Mouse (Mus musculus): ENCODE results near the gene Timm22. TPM values are rescaled to one million over a fixed set of nuclear protein-coding genes. Genes with fewer than 3 reads are reported as not detected.

The Timm22 gene
- polyA plus RNA-seq (2016; fragmentation: Nextera tagmentation; extraction: Ambion mirVana), result 59.4 and 63.6 TPM in 2 replicates

DNA sequence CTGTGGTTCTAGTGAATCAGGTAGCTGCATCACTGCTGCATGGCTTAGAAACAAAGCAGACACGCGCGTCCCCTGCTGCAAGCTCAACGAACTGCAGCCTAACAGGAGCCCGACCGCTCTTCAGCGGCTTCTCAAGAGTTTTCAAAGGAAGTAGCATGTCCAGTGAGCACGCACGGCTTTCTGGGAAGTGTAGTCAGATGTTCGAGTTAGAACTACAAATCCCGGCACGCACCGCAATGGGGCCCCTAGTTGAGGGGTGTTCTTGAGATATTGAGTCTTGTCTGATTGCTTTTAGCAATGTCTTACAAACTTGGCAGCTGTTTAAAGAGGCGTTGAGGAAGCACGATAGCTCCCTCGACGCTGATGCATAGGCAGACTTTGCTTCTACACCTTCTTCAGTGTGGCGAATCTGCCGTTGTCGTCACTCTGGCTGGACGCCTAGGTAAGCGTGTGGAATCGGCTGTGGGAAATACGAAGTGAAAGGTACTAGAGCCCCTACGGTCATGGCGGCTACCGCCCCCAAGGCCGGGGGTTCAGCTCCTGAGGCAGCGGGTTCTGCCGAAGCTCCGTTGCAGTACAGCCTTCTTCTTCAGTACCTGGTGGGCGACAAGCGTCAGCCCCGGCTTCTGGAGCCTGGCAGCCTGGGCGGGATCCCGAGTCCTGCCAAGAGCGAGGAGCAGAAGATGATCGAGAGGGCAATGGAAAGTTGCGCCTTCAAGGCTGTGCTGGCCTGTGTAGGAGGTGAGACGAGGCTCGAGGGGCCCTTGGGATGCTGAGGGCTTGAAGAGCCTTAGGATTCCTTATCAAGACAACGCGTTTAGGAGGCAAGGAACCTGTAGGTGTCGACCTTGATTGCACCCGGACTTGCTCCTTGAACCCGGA lies at the start of gene Timm22:
Timm22 (plus strand) TSS at position 251 of the 882 bp plus-strand sequence.
- H3K9ac ChIP-seq, result peak within 1 kb of the TSS; percentile 88
- peak within 1 kb of the TSS; percentile 84 for H3K4me3 ChIP-seq
- H3K4me1 ChIP-seq, result peaks cover 15% of the 10 kb centered on the region
- H3K4me2 ChIP-seq, result peak within 1 kb of the TSS; percentile 85
- peak; percentile 95 for ATAC-seq
- no peaks in the 10 kb centered on the region for H3K9me3 ChIP-seq (replicated peaks)
- 1% methylated on average over 46 of the region's 46 CpGs for WGBS (ENCODE audit: insufficient replicate concordance)
- peak within 1 kb of the TSS; percentile 77 for H3K27ac ChIP-seq
- H3K36me3 ChIP-seq, result peaks cover 21% of the 10 kb centered on the region
- H3K27me3 ChIP-seq (replicated peaks), result peaks cover 15% of the 10 kb centered on the region; the same call in 1 of the 2 replicates

DNA sequence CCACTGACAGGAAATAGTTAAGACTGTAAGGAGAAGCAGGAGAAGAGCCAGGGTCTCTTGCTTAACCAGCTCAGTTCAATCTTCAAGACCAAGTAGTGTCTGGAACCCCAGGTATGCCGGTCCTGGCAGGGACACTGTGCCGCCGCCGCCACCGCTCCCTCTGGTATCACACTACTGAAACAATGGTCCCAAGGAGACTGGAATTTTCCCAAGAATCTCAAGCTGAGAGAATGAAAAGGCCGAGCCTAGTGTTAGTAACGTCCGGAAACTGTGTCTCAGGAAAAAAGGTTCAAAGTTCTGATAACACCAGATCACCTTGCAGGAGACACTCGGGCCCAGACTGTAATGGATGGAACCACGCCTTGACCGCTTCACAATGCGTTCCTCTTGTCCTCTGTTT lies 49.3 kb upstream of the Timm22 start:
- H3K27me3 ChIP-seq (replicated peaks), result no peaks in the 10 kb centered on the region
- no peak for ATAC-seq
- no peak overlapping the region for H3K9ac ChIP-seq
- no peaks in the 10 kb centered on the region for H3K36me3 ChIP-seq
- no peaks in the 10 kb centered on the region for H3K4me1 ChIP-seq
- no peak overlapping the region for H3K27ac ChIP-seq
- H3K9me3 ChIP-seq (replicated peaks), result no peaks in the 10 kb centered on the region
- H3K4me3 ChIP-seq, result no peak overlapping the region
- H3K4me2 ChIP-seq, result no peak overlapping the region
- WGBS (ENCODE audit: insufficient replicate concordance), result 76% methylated on average over 12 of the region's 12 CpGs

DNA sequence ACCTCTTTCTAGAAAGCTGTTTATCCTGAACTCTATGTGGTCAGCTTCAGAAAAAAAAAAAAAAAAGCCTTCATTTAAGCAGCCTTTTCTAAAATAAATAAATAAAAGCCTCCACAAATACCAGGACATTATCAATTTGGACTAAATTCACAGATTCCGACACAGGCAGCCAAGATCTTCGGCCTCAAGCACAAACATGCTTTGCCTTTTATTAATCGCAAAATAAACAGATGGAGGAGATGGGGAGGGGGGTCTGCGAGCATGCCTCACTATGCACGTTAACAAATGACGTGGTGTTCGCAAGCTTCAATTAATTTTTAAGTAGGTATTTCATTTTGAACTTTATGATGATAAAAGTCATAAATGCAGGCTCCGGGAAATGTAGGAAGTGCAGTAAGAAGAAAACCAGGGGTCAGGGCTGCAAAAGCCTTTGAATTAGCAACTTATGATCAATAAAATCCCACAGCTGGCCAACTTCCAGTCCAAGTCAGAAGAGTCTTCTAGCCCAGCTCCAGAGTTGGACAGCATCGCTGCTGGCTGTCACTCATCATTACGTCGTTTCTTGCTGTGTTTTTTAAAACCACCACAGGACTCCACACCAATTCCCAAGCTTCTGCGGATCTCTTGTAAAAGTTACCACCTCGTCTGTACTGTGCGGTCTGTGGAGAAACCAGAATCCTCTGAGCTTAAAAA lies 48.0 kb upstream of the Timm22 start:
- Histone ChIP-seq H3K4me2 (no peak overlapping the region), H3K27ac (no peak overlapping the region)

DNA sequence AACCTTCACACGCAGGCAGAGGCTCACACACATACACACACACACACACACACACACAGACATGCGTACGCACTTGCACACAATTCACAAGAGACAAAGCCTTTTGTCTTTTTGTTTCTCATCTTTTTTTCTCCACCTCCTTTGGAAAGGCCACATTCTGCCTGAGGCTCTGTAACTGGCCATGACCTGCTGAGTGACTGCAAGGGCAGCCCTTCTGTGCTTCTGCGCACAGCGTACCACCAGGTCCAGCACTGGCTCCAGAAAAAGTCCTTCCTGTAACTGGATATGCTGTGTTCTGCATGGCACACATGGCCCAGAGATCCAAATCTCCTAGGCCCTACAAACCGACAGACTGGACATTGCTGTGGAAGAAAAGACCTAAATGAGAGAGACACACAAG lies 46.5 kb upstream of the Timm22 start:
- Histone ChIP-seq H3K27me3 (replicated peaks) (no peaks in the 10 kb centered on the region), H3K27ac (no peak overlapping the region), H3K4me2 (no peak overlapping the region), H3K9ac (no peak overlapping the region), H3K36me3 (no peaks in the 10 kb centered on the region), H3K4me3 (no peak overlapping the region), H3K9me3 (replicated peaks) (no peaks in the 10 kb centered on the region), H3K4me1 (no peaks in the 10 kb centered on the region)
- WGBS (ENCODE audit: insufficient replicate concordance), result 84% methylated on average over 6 of the region's 6 CpGs
- ATAC-seq, result no peak

More for the DNA sequence above, 48.0 kb upstream of the Timm22 start:
- Histone ChIP-seq H3K27me3 (replicated peaks) (no peaks in the 10 kb centered on the region), H3K4me1 (no peaks in the 10 kb centered on the region), H3K9ac (no peak overlapping the region), H3K36me3 (no peaks in the 10 kb centered on the region), H3K9me3 (replicated peaks) (no peaks in the 10 kb centered on the region), H3K4me3 (no peak overlapping the region)
- 70% methylated on average over 14 of the region's 14 CpGs for WGBS (ENCODE audit: insufficient replicate concordance)
- no peak for ATAC-seq

DNA sequence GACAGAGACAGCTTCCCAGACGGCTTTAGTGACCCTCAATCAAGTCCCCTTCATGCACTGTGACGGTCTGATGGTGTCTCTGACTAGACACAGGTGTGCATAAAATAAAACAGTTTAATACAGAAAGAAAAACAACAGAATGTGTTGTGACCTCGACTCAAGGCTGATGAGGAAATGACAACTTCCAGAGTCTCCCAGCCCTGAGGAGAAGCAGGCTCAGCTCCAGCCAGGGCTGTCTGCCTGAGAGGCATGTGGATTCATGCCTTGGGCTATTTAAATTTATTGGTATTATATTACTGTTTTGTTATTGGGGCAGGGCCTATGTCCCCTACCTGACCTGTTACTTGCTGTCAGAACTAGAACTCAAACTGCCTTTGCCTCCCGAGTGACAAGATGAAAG lies 45.3 kb upstream of the Timm22 start:
- Histone ChIP-seq H3K4me3 (no peak overlapping the region), H3K4me2 (no peak overlapping the region), H3K9me3 (replicated peaks) (no peaks in the 10 kb centered on the region), H3K27ac (no peak overlapping the region), H3K27me3 (replicated peaks) (no peaks in the 10 kb centered on the region), H3K9ac (no peak overlapping the region), H3K36me3 (no peaks in the 10 kb centered on the region), H3K4me1 (no peaks in the 10 kb centered on the region)
- 62% methylated on average over 4 of the region's 4 CpGs for WGBS (ENCODE audit: insufficient replicate concordance)
- no peak for ATAC-seq

DNA sequence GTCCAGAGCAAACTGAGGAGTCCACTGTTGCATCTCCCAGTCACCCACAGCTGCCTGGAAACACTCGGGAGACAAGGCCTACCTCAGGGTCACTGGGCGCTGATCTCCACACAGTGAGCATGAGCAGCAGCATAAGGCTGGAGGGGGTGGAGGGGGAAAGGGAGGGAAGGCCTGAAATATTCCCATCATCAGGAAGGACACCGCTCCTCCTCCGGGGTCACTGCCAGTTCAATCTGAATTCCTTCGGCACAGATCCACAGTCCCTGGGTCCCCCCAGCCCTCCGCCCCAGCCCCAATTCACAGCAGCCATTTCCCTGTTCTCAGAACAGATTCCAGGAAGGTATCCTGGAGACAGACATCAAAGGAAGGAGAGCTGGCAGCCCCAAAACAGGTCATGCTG lies 43.6 kb upstream of the Timm22 start:
- Histone ChIP-seq H3K36me3 (no peaks in the 10 kb centered on the region), H3K27me3 (replicated peaks) (no peaks in the 10 kb centered on the region), H3K27ac (no peak overlapping the region), H3K9me3 (replicated peaks) (no peaks in the 10 kb centered on the region), H3K4me3 (no peak overlapping the region), H3K9ac (no peak overlapping the region), H3K4me1 (no peaks in the 10 kb centered on the region), H3K4me2 (no peak overlapping the region)
- WGBS (ENCODE audit: insufficient replicate concordance), result 69% methylated on average over 6 of the region's 6 CpGs
- no peak for ATAC-seq

DNA sequence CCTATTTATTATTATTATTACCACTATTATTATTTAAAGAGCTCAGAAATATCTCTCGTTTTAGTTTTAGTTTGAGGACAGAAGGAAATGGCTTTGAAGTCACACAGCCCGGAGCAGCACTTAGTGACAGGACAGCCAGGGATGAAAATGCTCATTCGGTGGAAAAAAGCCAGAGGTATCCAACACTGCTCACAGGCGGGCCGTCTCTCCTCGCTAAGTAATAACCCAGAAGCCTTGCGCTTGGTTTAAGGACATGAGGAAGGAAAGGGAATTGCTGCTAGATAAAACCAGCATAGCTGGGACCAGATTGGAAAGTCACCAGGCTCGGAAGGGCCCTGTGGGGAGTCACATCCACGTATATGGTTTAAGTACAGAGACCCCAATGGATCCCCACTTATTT lies 43.1 kb upstream of the Timm22 start:
- no peak overlapping the region for H3K27ac ChIP-seq
- no peak overlapping the region for H3K9ac ChIP-seq
- ATAC-seq, result no peak
- no peak overlapping the region for H3K4me2 ChIP-seq
- no peaks in the 10 kb centered on the region for H3K27me3 ChIP-seq (replicated peaks)
- H3K9me3 ChIP-seq (replicated peaks), result no peaks in the 10 kb centered on the region
- no peak overlapping the region for H3K4me3 ChIP-seq
- no peaks in the 10 kb centered on the region for H3K36me3 ChIP-seq
- WGBS (ENCODE audit: insufficient replicate concordance), result 61% methylated on average over 9 of the region's 9 CpGs
- no peaks in the 10 kb centered on the region for H3K4me1 ChIP-seq

DNA sequence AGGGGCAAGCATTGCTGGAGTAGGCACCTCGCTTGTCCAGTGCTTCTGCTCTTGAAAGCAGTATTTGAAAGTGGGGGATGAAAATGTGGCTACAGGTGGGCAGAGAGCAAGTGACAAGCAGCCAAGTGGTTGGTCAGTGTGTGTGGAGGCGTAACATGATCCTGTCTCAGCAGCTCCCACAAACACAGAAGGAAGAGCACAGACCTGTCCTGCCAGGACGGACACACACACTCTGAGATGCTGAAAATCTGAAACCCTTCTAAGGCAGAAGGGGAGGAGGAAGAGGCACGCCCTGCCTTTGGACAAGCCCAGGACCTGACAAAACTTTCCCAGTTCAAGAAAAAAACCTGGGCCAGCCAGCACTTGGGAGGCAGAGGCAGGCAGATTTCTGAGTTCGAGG lies 42.7 kb upstream of the Timm22 start:
- Histone ChIP-seq H3K9ac (no peak overlapping the region), H3K4me3 (no peak overlapping the region), H3K4me1 (no peaks in the 10 kb centered on the region), H3K9me3 (replicated peaks) (no peaks in the 10 kb centered on the region), H3K4me2 (no peak overlapping the region), H3K36me3 (no peaks in the 10 kb centered on the region), H3K27me3 (replicated peaks) (no peaks in the 10 kb centered on the region), H3K27ac (no peak overlapping the region)
- WGBS (ENCODE audit: insufficient replicate concordance), result 66% methylated on average over 5 of the region's 5 CpGs
- no peak for ATAC-seq

DNA sequence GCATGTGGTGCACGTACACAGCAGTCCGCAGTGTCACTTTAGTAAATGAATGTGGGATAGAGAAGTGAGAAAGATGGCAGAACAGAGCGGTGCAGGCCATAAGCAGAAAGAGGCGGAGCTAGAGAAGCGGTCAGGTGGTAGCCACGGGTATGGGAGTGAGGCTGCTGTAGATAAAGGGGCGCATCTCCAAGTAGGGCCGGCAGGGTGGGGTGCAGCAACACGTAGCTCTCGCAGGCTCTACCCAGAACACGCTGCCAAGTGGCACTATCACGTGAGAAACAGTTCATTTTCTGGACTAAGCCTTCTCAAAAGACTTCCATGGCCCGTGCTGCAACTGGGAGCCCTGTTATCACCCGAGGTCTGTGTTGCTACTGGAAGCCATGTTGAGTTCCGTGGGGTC lies 40.0 kb upstream of the Timm22 start:
- 66% methylated on average over 15 of the region's 15 CpGs for WGBS (ENCODE audit: insufficient replicate concordance)
- no peaks in the 10 kb centered on the region for H3K9me3 ChIP-seq (replicated peaks)
- no peaks in the 10 kb centered on the region for H3K4me1 ChIP-seq

DNA sequence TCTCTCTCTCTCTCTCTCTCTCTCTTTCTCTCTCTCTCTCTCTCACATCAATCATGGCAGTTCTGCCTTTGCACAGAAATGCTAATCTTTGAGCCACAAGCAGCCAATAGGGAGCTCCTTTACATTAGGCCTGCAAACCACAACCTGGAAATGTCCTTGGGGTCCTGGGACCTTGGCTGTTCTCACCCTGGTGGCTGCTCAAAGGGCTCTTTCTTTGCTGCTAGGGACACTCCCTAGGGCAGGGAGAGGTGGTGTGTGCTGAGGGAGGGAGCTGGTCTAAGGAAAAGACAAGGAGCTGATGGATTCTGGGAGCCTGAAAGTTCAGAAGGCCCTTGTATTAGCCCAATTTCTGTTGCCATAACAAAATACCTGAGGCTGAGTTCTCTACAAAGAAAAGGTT lies 36.3 kb upstream of the Timm22 start:
- H3K9me3 ChIP-seq (replicated peaks), result no peaks in the 10 kb centered on the region
- H3K9ac ChIP-seq, result no peak overlapping the region
- H3K36me3 ChIP-seq, result no peaks in the 10 kb centered on the region
- no peak overlapping the region for H3K4me3 ChIP-seq
- no peak for ATAC-seq
- no peaks in the 10 kb centered on the region for H3K4me1 ChIP-seq
- no peak overlapping the region for H3K4me2 ChIP-seq
- H3K27me3 ChIP-seq (replicated peaks), result no peaks in the 10 kb centered on the region
- H3K27ac ChIP-seq, result no peak overlapping the region

More for the DNA sequence above, 40.0 kb upstream of the Timm22 start:
- ATAC-seq, result no peak
- Histone ChIP-seq H3K4me3 (no peak overlapping the region), H3K9ac (no peak overlapping the region), H3K27ac (no peak overlapping the region), H3K27me3 (replicated peaks) (no peaks in the 10 kb centered on the region), H3K36me3 (no peaks in the 10 kb centered on the region), H3K4me2 (no peak overlapping the region)

DNA sequence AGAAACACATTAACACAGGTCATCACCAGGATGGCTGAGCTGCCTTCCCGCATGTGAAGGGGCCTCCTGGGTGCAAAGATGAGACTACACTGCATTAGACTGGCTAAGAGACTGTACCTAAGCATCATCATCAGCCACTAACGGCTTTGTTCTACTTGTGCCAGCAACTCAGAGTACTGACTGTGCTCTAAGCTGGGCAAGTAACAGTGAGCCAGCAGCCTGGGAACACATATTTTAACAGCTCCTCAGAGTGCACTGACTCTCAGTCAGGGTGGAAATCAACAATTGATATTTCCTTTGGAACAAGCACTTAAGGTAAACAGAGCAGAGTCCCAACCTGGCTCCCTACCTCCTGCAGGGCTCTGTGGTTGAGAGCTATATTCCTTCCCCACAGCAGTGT lies 34.6 kb upstream of the Timm22 start:
- Histone ChIP-seq H3K9ac (no peak overlapping the region), H3K4me1 (no peaks in the 10 kb centered on the region), H3K4me3 (no peak overlapping the region), H3K36me3 (no peaks in the 10 kb centered on the region), H3K27ac (no peak overlapping the region), H3K4me2 (no peak overlapping the region), H3K9me3 (replicated peaks) (no peaks in the 10 kb centered on the region), H3K27me3 (replicated peaks) (no peaks in the 10 kb centered on the region)
- ATAC-seq, result no peak
- WGBS (ENCODE audit: insufficient replicate concordance), result 66% methylated on average over 2 of the region's 2 CpGs

DNA sequence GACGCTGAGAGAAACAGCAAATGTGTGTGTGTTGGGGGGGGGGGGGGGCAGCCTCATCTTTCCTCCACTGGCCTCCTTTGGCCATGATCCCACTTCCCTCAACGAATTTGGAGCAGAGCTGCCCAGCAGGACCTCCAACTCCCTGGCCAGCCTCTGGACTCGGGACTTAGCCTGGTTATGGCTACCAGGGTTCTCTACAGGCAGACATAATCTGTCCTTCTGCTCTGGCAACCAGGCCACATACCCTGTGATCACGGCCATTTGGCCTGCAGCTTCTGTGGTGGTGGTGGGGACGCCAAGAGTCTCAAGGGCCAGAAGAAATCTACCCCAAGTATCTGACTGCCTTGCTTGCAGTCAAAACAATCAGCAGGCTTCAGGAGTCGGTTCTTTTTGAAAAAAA lies 34.2 kb upstream of the Timm22 start:
- H3K4me1 ChIP-seq, result no peaks in the 10 kb centered on the region

More for the DNA sequence above, 34.2 kb upstream of the Timm22 start:
- no peak overlapping the region for H3K4me3 ChIP-seq
- no peak overlapping the region for H3K27ac ChIP-seq
- ATAC-seq, result no peak
- no peaks in the 10 kb centered on the region for H3K27me3 ChIP-seq (replicated peaks)
- no peaks in the 10 kb centered on the region for H3K36me3 ChIP-seq
- H3K9me3 ChIP-seq (replicated peaks), result no peaks in the 10 kb centered on the region
- no peak overlapping the region for H3K4me2 ChIP-seq
- no peak overlapping the region for H3K9ac ChIP-seq
- 54% methylated on average over 6 of the region's 6 CpGs for WGBS (ENCODE audit: insufficient replicate concordance)

Data from liver, embryonic 12.5 days (tissue).